16 mouse cellular contexts compared by ENCODE assay signal in the genomic region with DNA sequence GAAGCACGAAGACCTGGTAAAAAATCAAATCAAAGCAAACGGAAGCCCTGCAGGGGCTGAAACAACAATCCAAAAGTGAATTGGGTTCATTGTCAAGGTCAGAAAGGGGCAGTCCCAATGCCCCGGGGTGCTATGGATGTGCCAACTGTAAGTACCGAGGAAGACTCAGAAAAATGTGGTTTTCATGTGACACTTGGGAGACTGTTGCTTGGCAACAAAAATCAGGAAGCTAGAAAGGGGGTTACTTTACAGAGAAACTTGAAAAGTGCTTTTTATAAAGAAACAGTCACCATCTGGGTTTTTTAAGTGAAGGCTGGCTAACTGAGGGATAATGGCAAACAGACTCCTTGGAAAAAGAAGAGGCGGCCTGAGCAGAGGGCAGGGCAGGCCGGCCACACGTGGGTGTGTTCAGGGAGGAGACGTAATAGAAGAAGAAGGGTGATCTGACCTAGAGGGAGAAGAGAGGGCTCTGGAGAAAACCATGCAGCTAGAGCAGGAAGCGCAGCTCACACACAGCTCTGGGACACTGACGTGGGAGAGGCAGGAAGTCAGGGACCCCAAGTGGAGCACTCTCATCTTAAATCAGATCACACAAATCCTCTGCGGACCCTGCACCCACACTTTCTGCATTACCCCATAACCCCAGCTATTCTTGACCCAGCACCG.
DNase-seq lines count a peak whose midpoint lies in the region; ATAC-seq and TF ChIP-seq lines count a peak whose summit lies in the region.
"Had no signal": no experiment of that assay in that cellular context is flagged by ENCODE, and none has a peak within 500 bp of the region (broad histone marks: within the 10 kb centered on the region; RNA-seq: fewer than 3 reads in every experiment).

No protein-coding gene starts in this region.

- no peak overlapping the region for H3K9ac ChIP-seq in kidney, postnatal 0 days (ENCODE audit: low read depth, low read length)
- H3K9ac ChIP-seq in intestine, embryonic 16.5 days (ENCODE audit: low read depth, low read length) = no peak overlapping the region
- H3K9ac ChIP-seq: hindbrain, embryonic 14.5 days; limb, embryonic 15.5 days; midbrain, embryonic 12.5 days; stomach, embryonic 15.5 days had no signal

- 23% methylated on average over 12 of the region's 12 CpGs for WGBS in kidney, postnatal 0 days
- WGBS in intestine, embryonic 16.5 days = 47% methylated on average over 12 of the region's 12 CpGs

- H3K4me2 ChIP-seq in kidney, postnatal 0 days (ENCODE audit: low read length) = no peak overlapping the region
- H3K4me2 ChIP-seq in intestine, embryonic 16.5 days (ENCODE audit: low read depth, low read length) = no peak overlapping the region
- H3K4me2 ChIP-seq: hindbrain, embryonic 14.5 days; limb, embryonic 15.5 days; midbrain, embryonic 12.5 days; stomach, embryonic 15.5 days had no signal

- H3K27me3 ChIP-seq in kidney, postnatal 0 days (ENCODE audit: insufficient read depth, low read length) = no peaks in the 10 kb centered on the region
- no peaks in the 10 kb centered on the region for H3K27me3 ChIP-seq in intestine, embryonic 16.5 days (replicated peaks; ENCODE audit: control insufficient read depth, insufficient read depth, low read length)
- H3K27me3 ChIP-seq: limb, embryonic 15.5 days; midbrain, embryonic 12.5 days; stomach, embryonic 15.5 days had no signal

- peak; percentile 37 for DNase-seq in embryo, embryonic 11 days
- DNase-seq in embryo, embryonic 10 days (ENCODE audit: low spot score) = no peak
- DNase-seq in kidney, postnatal 0 days (ENCODE audit: low spot score) = peak; percentile 70
- no peak for DNase-seq in kidney, adult 9 months
- DNase-seq in urinary bladder, adult 2 months (ENCODE audit: low spot score) = no peak
- DNase-seq: cerebellum, adult 18-20 months; kidney, postnatal 10 days; lung, adult 2 months had no signal

- H3K4me1 ChIP-seq in kidney, postnatal 0 days (replicated peaks; ENCODE audit: insufficient read depth, low read length) = peaks cover 12% of the 10 kb centered on the region; the same call in 1 of the 2 replicates
- H3K4me1 ChIP-seq in intestine, embryonic 16.5 days (ENCODE audit: control insufficient read depth, insufficient read depth, low read length) = peaks cover 6% of the 10 kb centered on the region; the same call in 1 of the 2 replicates
- H3K4me1 ChIP-seq: midbrain, embryonic 12.5 days had no signal

- no peak for ATAC-seq in kidney, postnatal 0 days (replicated peaks; ENCODE audit: low FRiP score, low read depth)
- peak; percentile 81 for ATAC-seq in common myeloid progenitor, adult 5-6 weeks (replicated peaks; ENCODE audit: low read depth, poor library complexity, severe bottlenecking)
- peak; percentile 50 for ATAC-seq in megakaryocyte, adult 5-6 weeks (ENCODE audit: poor library complexity, severe bottlenecking)
- ATAC-seq in intestine, embryonic 16.5 days = no peak

- H3K9me3 ChIP-seq in kidney, postnatal 0 days (replicated peaks; ENCODE audit: low read length) = no peaks in the 10 kb centered on the region
- H3K9me3 ChIP-seq in intestine, embryonic 16.5 days (ENCODE audit: control insufficient read depth, low read length) = no peaks in the 10 kb centered on the region
- H3K9me3 ChIP-seq: G1E; limb, embryonic 15.5 days; midbrain, embryonic 12.5 days; stomach, embryonic 15.5 days had no signal

- 0 out of 2 replicates have a peak overlapping the region, but pooled peaks have one; percentile 13 for H3K27ac ChIP-seq in kidney, postnatal 0 days
- no peak overlapping the region for H3K27ac ChIP-seq in intestine, embryonic 16.5 days (ENCODE audit: low read length)
- H3K27ac ChIP-seq: hindbrain, embryonic 14.5 days; limb, embryonic 15.5 days; midbrain, embryonic 12.5 days; stomach, embryonic 15.5 days had no signal

- TF ChIP-seq CTCF in kidney, postnatal 0 days (IDR thresholded peaks at IDR 0.05; ENCODE audit: low read depth) = no peak

- H3K36me3 ChIP-seq in kidney, postnatal 0 days (ENCODE audit: insufficient read depth, low read length) = no peaks in the 10 kb centered on the region
- no peaks in the 10 kb centered on the region for H3K36me3 ChIP-seq in intestine, embryonic 16.5 days (ENCODE audit: control insufficient read depth, insufficient read depth, low read length)
- H3K36me3 ChIP-seq: G1E; limb, embryonic 15.5 days; midbrain, embryonic 12.5 days; stomach, embryonic 15.5 days had no signal

- H3K4me3 ChIP-seq in kidney, postnatal 0 days (replicated peaks; ENCODE audit: low read depth, low read length) = no peak overlapping the region
- no peak overlapping the region for H3K4me3 ChIP-seq in intestine, embryonic 16.5 days (ENCODE audit: low read length)
- H3K4me3 ChIP-seq: limb, embryonic 15.5 days; midbrain, embryonic 12.5 days; stomach, embryonic 15.5 days had no signal

Comparison
In these comparisons a context has a peak if more than half of its experiments do, and no peak if none do; other contexts are left out.
1. DNase-seq: peak in embryo, embryonic 11 days (single experiment) and kidney, postnatal 0 days (single experiment); none in embryo, embryonic 10 days (single experiment), kidney, adult 9 months (single experiment) and urinary bladder, adult 2 months (single experiment).
2. ATAC-seq: peak in common myeloid progenitor, adult 5-6 weeks (single experiment) and megakaryocyte, adult 5-6 weeks (single experiment); none in kidney, postnatal 0 days (single experiment) and intestine, embryonic 16.5 days (single experiment).